Mouse (Mus musculus): ENCODE data around the gene Dupd1. TPM values are rescaled to one million over a fixed set of nuclear protein-coding genes. Genes with fewer than 3 reads are reported as not detected.
A peak's percentile ranks its signal among the peaks of the same experiment; 100 is the strongest.
"Not testable (repeated sequence)": the region's sequence is repeated elsewhere in the genome, so short reads cannot be mapped to it uniquely, and the experiment has no call there.

Dupd1 gene
- total and polyA plus RNA-seq, 3 experiments: 0.40 to 0.62 (median 0.58) TPM

DNA sequence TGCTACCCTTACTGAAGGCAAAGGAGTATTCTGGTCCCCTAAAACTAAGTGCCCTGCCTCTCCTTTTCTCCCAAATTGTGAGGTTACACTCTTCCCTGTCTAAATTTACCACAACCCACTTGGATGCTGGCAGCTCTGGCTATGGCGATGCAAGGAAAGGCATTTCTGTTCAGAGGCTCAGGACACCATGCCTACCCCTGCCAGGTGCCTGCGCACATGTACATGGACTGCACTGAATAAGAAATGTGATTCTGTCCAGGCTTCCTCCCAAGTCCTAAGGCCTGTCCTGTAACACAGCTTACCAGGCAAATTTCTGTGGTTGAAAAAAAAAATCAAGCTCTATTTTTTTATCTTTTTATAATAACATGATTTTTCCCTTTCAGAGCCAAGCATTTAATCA lies 38.2 kb downstream of the Dupd1 start:
- no peak for DNase-seq

GRCm38 (mm10) chr14:21674471-21674870 lies 39.9 kb downstream of the Dupd1 start:
- no peak for DNase-seq

GRCm38 (mm10) chr14:21673100-21673499 lies 41.3 kb downstream of the Dupd1 start:
- no peak for DNase-seq

DNA sequence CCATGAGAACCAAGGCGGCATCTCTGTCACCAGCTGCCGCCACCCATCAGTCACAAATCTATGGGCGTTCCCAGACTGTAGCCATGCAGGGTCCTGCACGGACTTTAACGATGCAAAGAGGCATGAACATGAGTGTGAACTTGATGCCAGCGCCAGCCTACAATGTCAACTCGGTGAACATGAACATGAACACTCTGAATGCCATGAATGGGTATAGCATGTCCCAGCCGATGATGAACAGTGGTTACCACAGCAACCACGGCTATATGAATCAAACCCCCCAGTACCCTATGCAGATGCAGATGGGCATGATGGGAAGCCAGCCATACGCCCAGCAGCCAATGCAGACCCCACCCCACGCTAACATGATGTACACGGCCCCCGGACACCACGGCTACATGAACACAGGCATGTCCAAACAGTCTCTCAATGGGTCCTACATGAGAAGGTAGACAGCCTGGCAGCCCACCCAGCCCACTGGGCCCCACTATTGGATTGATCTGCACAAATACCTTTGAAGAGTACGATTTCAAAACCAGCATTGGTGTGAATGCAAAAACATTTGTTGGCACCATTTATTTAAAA lies 43.9 kb downstream of the Dupd1 start:
- DNase-seq: not testable (repeated sequence)

GRCm38 (mm10) chr14:21669633-21670421 lies 44.5 kb downstream of the Dupd1 start:
- no peak for DNase-seq

GRCm38 (mm10) chr14:21669218-21669617 lies 45.2 kb downstream of the Dupd1 start:
- no peak for DNase-seq

DNA sequence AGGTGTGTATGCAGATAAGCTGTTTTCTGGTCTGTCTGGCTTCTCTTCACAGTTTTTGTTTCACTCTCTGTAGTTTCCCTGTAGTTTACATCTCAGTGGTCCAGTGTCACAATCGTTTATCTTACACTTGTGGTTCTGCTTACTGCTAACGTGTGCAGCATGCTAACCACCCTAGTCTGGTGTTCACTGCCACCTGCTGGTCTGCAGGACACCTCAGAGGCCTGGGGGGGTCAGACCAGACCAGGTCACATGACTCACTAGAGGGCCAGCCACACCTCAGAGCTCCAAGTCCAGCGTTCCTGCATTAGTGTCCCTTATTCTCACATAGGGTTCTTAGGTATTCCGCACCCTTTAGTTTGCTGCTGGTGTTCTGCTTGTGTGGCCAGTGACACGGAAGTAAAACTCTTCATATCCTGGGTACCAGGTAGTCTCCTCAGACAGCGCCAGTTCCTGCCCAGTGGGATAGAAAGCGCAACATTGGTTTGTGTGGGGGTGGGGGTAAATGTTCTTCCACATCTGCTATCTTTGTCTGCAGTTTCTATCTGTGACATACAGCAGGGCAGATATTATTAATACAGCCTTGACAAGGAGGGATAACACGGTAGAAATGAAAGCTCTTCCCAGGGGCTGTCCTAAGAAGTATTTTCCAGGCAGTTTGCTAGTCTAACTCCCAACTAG lies 51.8 kb downstream of the Dupd1 start:
- no peak for DNase-seq

GRCm38 (mm10) chr14:21659652-21660051 lies 54.7 kb downstream of the Dupd1 start:
- DNase-seq: peak; percentile 60

- no peak for DNase-seq
These were observed 55.2 kb downstream of the Dupd1 start for GRCm38 (mm10) chr14:21659155-21659554.

- no peak for DNase-seq
These were observed 60.6 kb downstream of the Dupd1 start for GRCm38 (mm10) chr14:21653813-21654212.

DNA sequence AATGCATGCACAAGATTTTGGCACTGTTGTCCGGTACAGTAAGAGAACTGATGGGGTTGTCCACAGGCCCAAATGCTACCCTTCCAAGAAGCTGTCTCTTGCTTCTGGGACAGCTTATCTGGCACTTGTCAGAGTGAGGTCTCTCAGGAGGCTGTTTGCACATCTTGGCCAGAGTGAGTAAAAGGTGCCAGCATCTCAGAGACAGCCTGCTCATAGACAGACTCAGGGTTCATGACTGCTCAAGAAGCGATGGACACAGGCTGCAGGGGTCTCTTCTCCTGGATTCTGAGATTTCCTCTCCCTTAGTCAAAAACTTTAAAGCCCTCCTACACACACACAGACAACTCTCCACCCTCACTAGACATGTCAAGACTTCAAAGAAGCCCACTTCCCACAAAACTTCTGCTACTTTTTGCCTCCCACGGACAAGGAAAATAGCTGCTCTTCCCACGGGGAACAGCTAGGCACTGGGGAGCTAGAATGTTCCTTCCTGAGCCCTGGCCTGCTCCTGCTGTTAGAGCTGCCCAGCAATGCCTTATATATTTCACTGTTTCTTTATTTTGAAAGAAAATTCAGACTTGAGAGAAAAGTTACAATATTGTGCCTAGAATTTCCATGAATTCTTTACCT lies 73.5 kb downstream of the Dupd1 start:
- DNase-seq: no peak

- DNase-seq: no peak
These were observed 77.8 kb downstream of the Dupd1 start for GRCm38 (mm10) chr14:21636548-21636947.

DNA sequence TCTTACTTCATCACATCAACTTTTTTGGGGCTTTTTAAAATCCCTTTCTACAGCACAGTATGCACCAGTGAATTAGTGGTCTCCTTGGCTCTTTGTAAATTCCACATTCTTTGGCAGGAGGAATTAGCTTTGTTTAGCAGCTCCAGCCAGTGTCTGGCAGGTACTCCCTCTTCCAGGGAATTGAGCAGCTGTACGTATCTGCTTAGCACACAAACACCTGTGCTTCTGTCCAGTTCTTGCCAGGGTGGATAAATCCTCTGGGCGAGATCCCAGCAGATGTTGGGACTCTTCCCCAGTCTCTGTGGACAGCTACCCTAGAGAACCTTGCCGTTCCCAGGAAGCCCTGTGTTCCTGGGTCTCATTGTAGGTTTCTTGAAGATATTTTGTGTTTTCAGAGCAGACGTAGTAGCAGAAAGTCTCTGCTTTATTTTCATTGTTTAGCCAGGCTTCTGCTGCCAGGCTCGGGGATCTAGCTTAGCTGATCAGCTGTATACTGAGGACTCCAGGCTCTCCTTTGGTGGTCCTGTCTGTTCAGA lies 82.6 kb downstream of the Dupd1 start:
- DNase-seq: no peak

Other genes with a start within 250 kb of the Dupd1 start
- 10 to 100 TPM; 33.4 to 37.3 TPM for gene Kat6b, start 233.1 kb downstream of the Dupd1 start, total RNA-seq (2021)
- gene Kat6b, start 233.1 kb downstream of the Dupd1 start, polyA plus RNA-seq (2012; rRNA removed): 9.5 and 12.3 TPM in 2 replicates
- 10 to 100 TPM; 46.5 to 47.5 TPM for gene Samd8, start 36.0 kb upstream of the Dupd1 start, total RNA-seq (2021)
- gene Samd8, start 36.0 kb upstream of the Dupd1 start, polyA plus RNA-seq (2012; rRNA removed): 18.8 and 22.2 TPM in 2 replicates
- not detected for gene Dusp13, start 36.6 kb upstream of the Dupd1 start, total RNA-seq (2021)
- gene Dusp13, start 36.6 kb upstream of the Dupd1 start, polyA plus RNA-seq (2012; rRNA removed): 0.77 and 1.1 TPM in 2 replicates
- gene Vdac2, start 110.7 kb upstream of the Dupd1 start, total RNA-seq (2021): 100 to 1,000 TPM; 196 to 221 TPM
- gene Vdac2, start 110.7 kb upstream of the Dupd1 start, polyA plus RNA-seq (2012; rRNA removed): 213 and 280 TPM in 2 replicates
- 10 to 100 TPM; 59.2 to 77.6 TPM for gene Comtd1, start 134.4 kb upstream of the Dupd1 start, total RNA-seq (2021)
- 81.6 and 83.0 TPM in 2 replicates for gene Comtd1, start 134.4 kb upstream of the Dupd1 start, polyA plus RNA-seq (2012; rRNA removed)

Data from adrenal gland, adult 2 months (tissue).